Mouse (Mus musculus): ENCODE data around the gene Ggt1.
"Not testable (repeated sequence)": the region's sequence is repeated elsewhere in the genome, so short reads cannot be mapped to it uniquely, and the experiment has no call there.

The Ggt1 gene

GRCm38 (mm10) chr10:75549886-75550285 lies 11.5 kb upstream of the Ggt1 start:
- DNase-seq (ENCODE audit: low read depth, low spot score), result no peak

GRCm38 (mm10) chr10:75551175-75551574 lies 10.2 kb upstream of the Ggt1 start:
- no peak for DNase-seq (ENCODE audit: low read depth, low spot score)

GRCm38 (mm10) chr10:75552106-75552505 lies 9.3 kb upstream of the Ggt1 start:
- no peak for DNase-seq (ENCODE audit: low read depth, low spot score)

GRCm38 (mm10) chr10:75552701-75553450 lies 8.5 kb upstream of the Ggt1 start:
- DNase-seq (ENCODE audit: low read depth, low spot score), result no peak

GRCm38 (mm10) chr10:75554090-75554489 lies 7.3 kb upstream of the Ggt1 start:
- no peak for DNase-seq (ENCODE audit: low read depth, low spot score)

- DNase-seq (ENCODE audit: low read depth, low spot score), result no peak
These were observed 5.8 kb upstream of the Ggt1 start for GRCm38 (mm10) chr10:75555557-75555956.

GRCm38 (mm10) chr10:75556026-75556425 lies 5.4 kb upstream of the Ggt1 start:
- DNase-seq (ENCODE audit: low read depth, low spot score), result no peak

GRCm38 (mm10) chr10:75558515-75558914 lies 2.9 kb upstream of the Ggt1 start:
- no peak for DNase-seq (ENCODE audit: low read depth, low spot score)

- no peak for DNase-seq (ENCODE audit: low read depth, low spot score)
These were observed 2.2 kb upstream of the Ggt1 start for GRCm38 (mm10) chr10:75559041-75559675.

GRCm38 (mm10) chr10:75559676-75560548 lies 1.5 kb upstream of the Ggt1 start, which contains the start of gene Lrrc75b:
Lrrc75b (minus strand) TSS chr10:75560330.
- DNase-seq (ENCODE audit: low read depth, low spot score), result no peak

- DNase-seq (ENCODE audit: low read depth, low spot score), result no peak
These were observed 880 bp upstream of the Ggt1 start for GRCm38 (mm10) chr10:75560549-75560899.

GRCm38 (mm10) chr10:75562596-75562995 lies 1.2 kb downstream of the Ggt1 start:
- DNase-seq (ENCODE audit: low read depth, low spot score), result no peak

- DNase-seq (ENCODE audit: low read depth, low spot score), result no peak
These were observed 3.4 kb downstream of the Ggt1 start for GRCm38 (mm10) chr10:75564687-75565265.

GRCm38 (mm10) chr10:75565436-75565835 lies 4.0 kb downstream of the Ggt1 start:
- DNase-seq (ENCODE audit: low read depth, low spot score), result no peak

GRCm38 (mm10) chr10:75565906-75566305 lies 4.5 kb downstream of the Ggt1 start:
- no peak for DNase-seq (ENCODE audit: low read depth, low spot score)

GRCm38 (mm10) chr10:75566321-75566720 lies 4.9 kb downstream of the Ggt1 start:
- DNase-seq (ENCODE audit: low read depth, low spot score), result no peak

GRCm38 (mm10) chr10:75566765-75567164 lies 5.4 kb downstream of the Ggt1 start:
- not testable (repeated sequence) for DNase-seq (ENCODE audit: low read depth, low spot score)

- DNase-seq (ENCODE audit: low read depth, low spot score), result no peak
These were observed 6.6 kb downstream of the Ggt1 start for GRCm38 (mm10) chr10:75568029-75568428.

- DNase-seq (ENCODE audit: low read depth, low spot score), result no peak
These were observed 7.0 kb downstream of the Ggt1 start for GRCm38 (mm10) chr10:75568441-75568840.

- no peak for DNase-seq (ENCODE audit: low read depth, low spot score)
These were observed 7.4 kb downstream of the Ggt1 start for GRCm38 (mm10) chr10:75568851-75569250.

- DNase-seq (ENCODE audit: low read depth, low spot score), result no peak
These were observed 9.7 kb downstream of the Ggt1 start for GRCm38 (mm10) chr10:75570981-75571657.
